Mouse (Mus musculus) MEL (cell line): ENCODE measurements around the gene Rasl11a.
A peak's percentile ranks its signal among the peaks of the same experiment; 100 is the strongest.

ENCODE experiments used
- CTCF ChIP-seq, 3 experiments: IDR thresholded peaks in 2 of 3; conservative IDR thresholded peaks in 1 of 3; 2 replicates each; pipeline ENCODE4 v1.5.1; 2011 to 2012; ENCODE audit warnings: low read length in 3 of 3, low read depth in 2 of 3, mild to moderate bottlenecking in 2 of 3, improper control_type of control experiment in 1 of 3, inconsistent platforms in 1 of 3, mixed read lengths in 1 of 3, moderate library complexity in 1 of 3; ENCODE audit not compliant: control insufficient read depth in 1 of 3, insufficient read depth in 1 of 3, poor library complexity in 1 of 3, severe bottlenecking in 1 of 3
- EP300 ChIP-seq, 2 experiments: IDR thresholded peaks; 2 replicates each; pipeline ENCODE4 v1.6.1; 2011; ENCODE audit warnings: improper control_type of control experiment in 2 of 2, low read length in 2 of 2, low read depth in 1 of 2, mild to moderate bottlenecking in 1 of 2
- MAX ChIP-seq: IDR thresholded peaks from 2 replicates; pipeline ENCODE4 v1.6.1; 2011; ENCODE audit warnings: low read length, improper control_type of control experiment
- MAZ ChIP-seq: IDR thresholded peaks from 2 replicates; pipeline ENCODE4 v1.6.1; 2012; ENCODE audit warnings: low read depth, mild to moderate bottlenecking, inconsistent platforms, low read length, improper control_type of control experiment
- NRF1 ChIP-seq: IDR thresholded peaks from 2 replicates; pipeline ENCODE4 v1.6.1; 2014; ENCODE audit warnings: low read depth, mild to moderate bottlenecking, inconsistent platforms, low read length, improper control_type of control experiment, moderate library complexity; ENCODE audit not compliant: poor library complexity, insufficient read depth, severe bottlenecking
- POLR2A ChIP-seq, 2 experiments: IDR thresholded peaks; 2 replicates each; pipeline ENCODE4 v1.6.1; 2011 to 2012; ENCODE audit warnings: low read length in 2 of 2, mild to moderate bottlenecking in 2 of 2, control low read depth in 1 of 2, improper control_type of control experiment in 1 of 2, low read depth in 1 of 2, moderate library complexity in 1 of 2; ENCODE audit not compliant: control insufficient read depth in 1 of 2, insufficient read depth in 1 of 2, poor library complexity in 1 of 2
- TCF12 ChIP-seq: IDR thresholded peaks from 2 replicates; pipeline ENCODE4 v1.6.1; 2014; ENCODE audit warnings: low read depth, mild to moderate bottlenecking, inconsistent platforms, low read length, improper control_type of control experiment, moderate library complexity
- USF1 ChIP-seq: IDR thresholded peaks from 2 replicates; pipeline ENCODE4 v1.6.1; 2014; ENCODE audit warnings: low read depth, mild to moderate bottlenecking, inconsistent platforms, low read length, improper control_type of control experiment, moderate library complexity
- ZC3H11A ChIP-seq: IDR thresholded peaks from 2 replicates; pipeline ENCODE4 v1.6.1; 2012; ENCODE audit warnings: low read depth, mild to moderate bottlenecking, inconsistent platforms, low read length, improper control_type of control experiment

DNA sequence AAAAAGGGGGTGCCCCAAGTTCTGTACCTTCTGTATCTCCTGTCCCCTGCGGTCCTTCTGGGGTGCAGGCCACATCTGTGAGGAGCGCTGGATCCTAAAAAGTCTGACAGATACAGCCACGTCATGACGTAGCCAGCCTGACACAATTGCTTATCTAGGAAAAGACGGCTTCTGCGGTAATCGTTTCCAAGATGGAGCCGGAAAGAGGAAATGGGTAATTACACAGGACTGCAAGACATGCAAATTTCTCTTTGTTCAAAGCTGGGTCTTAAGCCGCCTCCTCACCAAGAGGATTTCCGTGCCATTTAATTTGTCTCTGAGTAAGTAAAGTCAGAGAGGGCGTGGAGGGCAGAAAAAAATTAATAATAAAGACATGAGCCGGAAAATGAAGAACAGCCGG is 52.1 kb downstream of the Rasl11a start:
- TF ChIP-seq CTCF (IDR thresholded peaks at IDR 0.05 in 2 of 3, conservative IDR thresholded peaks at IDR 0.05 in 1 of 3; ENCODE audit: control insufficient read depth in 1 of 3, insufficient read depth in 1 of 3, low read depth in 2 of 3, low read length in 3 of 3, poor library complexity in 1 of 3, severe bottlenecking in 1 of 3) (no peak), ZC3H11A (no peak), USF1 (no peak), NRF1 (no peak), MAZ (no peak), EP300 (IDR thresholded peaks at IDR 0.05; ENCODE audit: low read depth in 1 of 2, low read length in 2 of 2) (no peak; a peak in 1 of 4 replicates), POLR2A (IDR thresholded peaks at IDR 0.05; ENCODE audit: control insufficient read depth in 1 of 2, insufficient read depth in 1 of 2, low read depth in 1 of 2, low read length in 2 of 2, poor library complexity in 1 of 2) (no peak), TCF12 (0 out of 2 replicates have a peak, but pooled peaks have one; percentile 10), MAX (no peak)
